Mouse (Mus musculus) lung, adult 18-20 months (tissue): ENCODE measurements around the gene Cfap97d1.
A peak's percentile ranks its signal among the peaks of the same experiment; 100 is the strongest.

Experiments used
- DNase-seq, 2 experiments: peaks; one replicate each; pipeline ENCODE4 v3.0.0; 2022; ENCODE audit warnings: mixed read lengths in 2 of 2

The Cfap97d1 gene

GRCm38 (mm10) chr11:101984054-101985025, at the start of gene Cfap97d1:
Cfap97d1 (plus strand) TSS chr11:101984279.
- peak; percentile 98 to 99 for DNase-seq

DNA sequence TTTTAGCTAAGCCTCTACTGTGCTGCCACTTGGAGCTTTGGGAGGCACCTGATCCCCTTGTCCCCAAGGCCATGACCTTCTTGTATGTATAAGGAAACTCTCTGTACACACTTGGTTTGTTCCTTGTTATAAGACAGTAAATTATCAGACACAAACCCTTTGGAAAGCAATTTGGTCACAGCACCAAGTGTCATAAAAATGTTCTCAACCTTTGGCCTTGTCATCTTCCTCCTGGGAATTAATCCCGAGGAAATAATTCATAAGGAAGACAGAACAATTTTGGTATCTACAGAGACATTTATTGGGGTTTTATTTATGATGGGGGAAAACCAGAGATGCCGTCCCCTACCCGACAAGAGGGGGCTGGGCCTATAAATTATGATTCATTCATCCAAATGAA, 48.3 kb upstream of the Cfap97d1 start:
- DNase-seq = no peak

DNA sequence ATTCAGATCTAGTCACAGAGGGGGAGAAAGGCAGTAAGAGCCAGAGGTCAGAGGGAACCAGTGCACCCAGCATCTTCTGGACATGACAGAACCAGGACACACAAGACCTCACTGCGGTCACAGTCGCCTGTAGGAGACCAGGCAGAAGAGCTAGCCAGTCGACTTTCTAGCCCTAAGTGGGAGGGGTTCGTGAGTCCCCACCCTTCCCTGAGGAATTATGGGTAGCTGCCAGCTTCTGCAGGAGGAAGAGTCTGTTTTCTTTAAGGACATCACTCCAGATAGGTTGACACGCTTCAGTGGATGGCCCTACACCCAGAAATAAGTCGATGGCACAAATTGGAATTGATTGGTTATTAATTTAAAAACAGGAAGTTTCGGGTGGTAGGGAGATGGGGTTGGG, 47.7 kb upstream of the Cfap97d1 start:
- DNase-seq = peak in 1 of 2 experiments; percentile 30

DNA sequence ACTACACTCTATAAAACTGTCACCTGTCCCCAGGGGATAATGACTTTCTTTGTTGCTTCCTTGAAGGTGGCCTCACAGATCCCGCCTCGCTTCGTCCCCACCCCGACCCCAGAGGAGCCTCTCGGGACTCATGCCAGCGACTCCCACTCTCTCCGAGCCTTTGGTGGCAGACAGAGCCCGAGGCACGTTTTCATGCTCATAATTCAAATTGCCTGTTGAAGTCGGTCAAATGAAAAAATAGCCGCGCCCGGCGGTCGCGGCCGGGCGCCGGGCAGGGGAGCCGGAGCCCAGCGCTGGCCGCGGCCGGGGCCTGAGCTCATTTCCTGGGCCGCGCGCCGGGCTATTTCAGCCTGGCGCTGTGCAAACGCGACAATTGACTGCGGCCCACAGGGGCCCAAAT, 47.0 kb upstream of the Cfap97d1 start:
- DNase-seq = no peak

DNA sequence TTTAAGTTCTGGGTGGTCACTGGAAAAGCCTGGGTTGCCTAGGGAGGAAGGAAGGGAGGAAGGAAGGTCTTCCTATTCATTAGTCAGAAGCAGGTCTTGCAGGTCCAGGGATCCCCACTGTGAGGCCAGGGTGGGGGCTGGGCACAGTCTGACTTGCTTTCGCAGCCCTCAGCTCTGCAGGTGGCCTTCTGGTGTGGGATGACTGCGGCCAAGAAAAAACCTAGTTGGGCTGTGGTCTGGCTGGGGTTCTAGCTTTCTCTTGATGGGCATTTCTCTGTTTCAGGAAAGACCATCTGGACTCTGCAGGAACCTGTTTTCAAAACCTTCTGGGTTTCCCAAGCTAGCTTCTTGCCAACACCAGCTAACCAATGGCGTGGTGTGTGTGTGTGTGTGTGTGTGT, 41.0 kb upstream of the Cfap97d1 start:
- DNase-seq = no peak

GRCm38 (mm10) chr11:101946525-101946924, 37.6 kb upstream of the Cfap97d1 start:
- no peak for DNase-seq

- DNase-seq = no peak
These were observed 34.1 kb upstream of the Cfap97d1 start for GRCm38 (mm10) chr11:101950021-101950420.

- DNase-seq = peak; percentile 55 to 66
These were observed 31.3 kb upstream of the Cfap97d1 start for GRCm38 (mm10) chr11:101952541-101953341.

DNA sequence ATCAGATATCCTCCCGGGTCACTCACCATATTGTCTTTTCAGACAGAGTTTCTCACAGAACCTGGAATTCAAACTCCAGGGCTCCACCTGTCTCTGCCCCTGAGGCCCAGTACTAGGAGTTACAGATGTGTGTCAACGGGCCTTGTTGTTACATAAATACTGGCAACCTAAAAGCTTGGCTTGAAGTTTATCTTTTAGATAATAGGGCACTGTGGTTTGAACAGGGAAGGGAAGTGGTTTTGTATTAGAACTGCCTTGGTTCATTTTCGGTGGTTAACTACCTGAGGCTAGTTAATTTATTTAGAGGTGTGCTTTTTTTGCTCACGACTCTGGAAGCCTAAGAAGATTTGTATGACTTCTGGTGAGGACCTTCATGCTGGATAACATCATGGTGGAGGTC, 30.6 kb upstream of the Cfap97d1 start:
- DNase-seq = no peak

GRCm38 (mm10) chr11:101957476-101957875, 26.6 kb upstream of the Cfap97d1 start:
- no peak for DNase-seq

DNA sequence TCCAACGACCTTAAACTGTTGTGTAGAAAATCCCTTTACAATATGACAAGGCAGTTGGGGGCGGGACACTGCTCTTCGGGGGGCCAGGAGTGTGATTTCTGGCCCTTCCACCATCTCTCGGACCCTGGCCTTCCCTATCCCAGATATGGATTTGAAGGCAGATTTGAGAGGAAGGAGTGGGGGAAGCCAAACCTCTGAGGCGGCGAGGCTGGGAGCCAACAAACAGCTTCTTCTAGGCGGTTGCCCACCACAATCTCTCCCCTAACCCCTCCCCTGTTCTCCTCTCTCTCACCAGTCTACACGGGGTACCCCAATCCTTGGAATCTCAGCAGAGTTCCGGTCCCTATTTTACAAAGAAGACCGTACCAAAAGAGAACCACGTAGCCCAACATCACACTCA, 21.0 kb upstream of the Cfap97d1 start:
- DNase-seq = no peak

DNA sequence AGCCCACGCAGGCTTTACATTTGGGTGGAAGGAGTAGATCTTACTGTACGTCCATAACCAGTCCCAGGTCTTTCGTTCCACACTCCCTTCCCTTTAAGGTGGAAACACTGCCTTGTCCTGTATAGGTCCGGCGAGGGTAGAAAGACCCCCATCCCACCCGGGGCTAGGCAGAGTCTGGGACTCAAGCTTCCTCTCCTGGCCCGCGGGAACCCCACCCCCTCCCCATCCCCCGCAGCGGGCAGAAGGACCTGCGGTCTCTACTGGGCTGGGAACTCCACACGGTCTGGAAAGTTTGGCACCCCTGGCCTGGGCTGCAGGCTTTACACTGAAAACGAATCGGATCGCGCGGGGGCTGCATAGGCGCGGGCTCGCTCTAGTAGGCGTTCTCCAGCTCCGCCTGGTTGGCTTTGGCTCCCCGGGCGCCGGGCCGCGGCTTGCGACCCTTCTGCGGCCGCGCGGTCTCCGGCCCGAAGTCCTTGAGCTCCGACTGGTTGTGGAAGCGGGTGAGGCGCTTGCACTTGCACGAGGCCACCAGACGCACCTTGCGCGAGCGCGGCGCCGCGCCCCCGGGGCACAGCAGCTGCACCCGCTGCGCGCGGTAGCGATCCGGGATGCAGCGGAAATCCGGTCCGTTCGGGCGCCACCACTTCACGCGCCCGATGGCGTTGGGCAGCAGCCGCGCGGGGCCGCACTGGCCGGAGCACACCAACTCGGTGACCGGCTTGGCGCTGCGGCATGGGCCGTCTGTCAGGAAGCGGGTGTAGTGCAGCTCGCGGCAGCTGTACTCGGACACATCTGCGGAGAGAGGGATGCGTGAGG, 20.4 kb upstream of the Cfap97d1 start:
- no peak for DNase-seq

DNA sequence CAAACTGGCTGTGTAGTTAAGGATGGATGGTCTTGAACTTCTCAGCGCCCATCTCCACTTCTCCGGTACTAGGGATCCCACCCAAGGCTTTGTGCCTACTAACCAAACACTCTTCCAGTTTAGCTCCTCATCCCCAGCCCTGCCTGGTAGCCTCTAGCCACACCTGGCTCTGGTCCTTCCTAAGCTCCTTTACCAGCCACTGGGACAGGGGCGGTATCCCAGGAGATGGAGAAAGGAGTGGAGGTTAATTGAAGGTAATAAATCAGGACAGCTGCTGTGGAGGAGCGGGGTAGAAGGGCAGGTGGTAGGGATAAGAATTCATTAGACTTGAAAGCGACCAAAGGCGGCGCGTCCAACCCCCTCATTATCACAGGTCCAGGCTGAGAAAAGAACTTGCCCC, 19.4 kb upstream of the Cfap97d1 start:
- no peak for DNase-seq

- no peak for DNase-seq
These were observed 18.5 kb upstream of the Cfap97d1 start for GRCm38 (mm10) chr11:101965553-101965952.

DNA sequence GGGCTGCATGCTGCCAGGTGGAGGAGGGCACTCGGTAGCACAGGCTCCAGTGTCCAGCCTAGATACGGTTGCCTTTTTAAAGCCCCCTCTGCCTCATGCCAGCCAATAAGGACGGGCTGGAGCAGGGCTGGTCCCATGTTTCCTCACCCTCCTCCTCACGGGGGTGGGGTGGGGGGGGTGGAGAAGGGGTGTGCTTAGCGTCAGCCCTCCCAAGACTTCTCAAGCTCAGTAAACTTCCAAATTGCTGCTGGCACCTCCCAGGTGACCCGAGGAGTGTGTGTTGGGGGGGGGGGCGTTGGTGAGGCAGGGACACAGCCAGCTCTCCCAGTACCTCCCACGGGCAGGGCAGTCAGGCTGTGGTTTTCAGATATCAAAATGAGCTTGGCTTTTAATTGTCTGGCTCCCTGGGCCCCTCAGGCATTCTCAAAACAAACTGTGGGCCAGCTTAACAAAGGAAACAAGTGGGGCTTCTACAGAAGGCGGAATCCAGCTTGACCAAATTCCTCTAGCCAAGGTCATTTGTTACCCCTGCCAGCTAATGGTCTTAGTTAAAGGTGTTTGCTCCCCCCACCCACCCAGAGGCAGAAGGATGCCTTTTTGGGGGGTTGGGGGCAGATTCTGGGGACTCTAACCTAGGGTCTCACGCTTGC, 17.0 kb upstream of the Cfap97d1 start, which contains the start of gene Sost:
TSS of gene Sost (minus strand) at position 51 of the 650 bp plus-strand sequence.
- no peak for DNase-seq

DNA sequence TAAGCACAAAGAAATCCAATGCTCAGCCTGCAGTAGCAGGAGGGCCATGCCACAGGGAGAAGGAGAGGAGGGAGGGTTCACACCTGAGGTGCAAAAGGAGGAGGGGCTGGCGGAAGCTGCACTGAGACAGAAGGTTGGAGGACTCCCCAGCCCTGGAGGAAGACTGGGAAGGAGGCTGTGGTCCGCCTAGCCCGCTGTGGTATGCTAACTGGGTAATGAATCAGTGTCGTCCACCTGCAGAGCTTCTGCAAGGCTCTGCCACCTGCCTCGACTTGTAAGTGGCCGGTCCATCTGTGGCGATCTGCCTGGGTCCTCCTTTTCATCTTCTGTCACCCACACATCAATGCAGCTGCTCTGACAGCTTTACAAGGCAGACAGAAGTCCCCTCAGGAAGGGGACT, 15.8 kb upstream of the Cfap97d1 start:
- DNase-seq = no peak

- peak; percentile 77 to 82 for DNase-seq
These were observed 15.3 kb upstream of the Cfap97d1 start for GRCm38 (mm10) chr11:101968791-101969190.

DNA sequence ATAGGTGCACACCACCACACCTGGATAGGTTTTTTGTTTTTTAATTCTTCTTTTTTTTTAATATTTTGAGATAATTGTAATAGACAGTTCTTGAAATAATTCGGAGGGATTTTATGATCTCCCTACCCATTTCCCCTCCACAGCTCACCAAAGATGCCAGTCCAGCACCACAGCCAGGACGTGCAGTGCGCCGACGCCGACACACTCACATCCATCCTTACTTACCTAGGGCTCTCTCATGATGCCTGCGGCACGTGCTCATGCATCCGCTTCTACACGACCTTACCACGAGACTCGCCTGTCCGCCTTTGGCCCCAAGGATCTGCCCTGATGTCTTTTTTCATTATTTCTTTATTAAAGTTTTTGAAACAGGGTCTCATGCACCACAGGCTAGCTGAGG, 14.2 kb upstream of the Cfap97d1 start:
- DNase-seq = no peak

DNA sequence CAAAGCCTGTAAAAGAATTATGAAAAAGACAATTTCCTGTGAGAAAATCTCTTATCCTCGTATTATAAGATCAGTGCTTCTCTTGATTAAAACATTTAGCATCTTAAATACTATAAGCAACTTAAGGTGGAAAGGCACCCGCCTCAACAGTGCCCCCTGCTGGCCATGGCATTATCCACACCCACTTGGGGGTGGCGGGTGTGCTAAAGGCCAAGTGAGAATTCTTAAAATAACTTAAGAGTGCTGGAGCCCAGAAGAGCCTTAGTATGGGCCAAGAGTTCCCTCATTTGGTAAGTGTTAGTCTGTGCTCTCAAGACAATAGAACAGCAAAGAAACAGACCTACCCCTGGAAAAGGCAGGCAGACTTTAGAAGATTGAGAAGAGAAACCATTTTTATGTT, 12.7 kb upstream of the Cfap97d1 start:
- DNase-seq = peak; percentile 44 to 65

DNA sequence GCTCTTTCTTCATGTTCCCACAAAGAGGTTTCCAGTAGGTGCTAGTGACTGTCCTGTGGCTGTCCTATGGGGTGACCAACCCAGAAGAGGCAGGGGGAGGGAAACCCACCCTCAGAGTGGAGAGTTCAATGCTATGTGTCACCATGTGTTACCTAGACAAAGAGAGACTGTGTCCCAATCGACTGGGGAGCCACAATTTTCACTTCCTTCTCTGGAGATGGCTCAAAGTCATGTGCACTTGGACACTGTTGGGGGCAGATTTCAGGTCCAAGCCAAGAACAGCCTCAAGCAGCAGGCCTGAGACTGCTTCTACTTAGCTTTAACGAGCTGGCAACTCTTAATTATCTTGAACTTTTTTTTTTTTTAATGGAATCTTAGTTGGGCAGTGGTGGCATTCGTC, 12.0 kb upstream of the Cfap97d1 start:
- no peak for DNase-seq

DNA sequence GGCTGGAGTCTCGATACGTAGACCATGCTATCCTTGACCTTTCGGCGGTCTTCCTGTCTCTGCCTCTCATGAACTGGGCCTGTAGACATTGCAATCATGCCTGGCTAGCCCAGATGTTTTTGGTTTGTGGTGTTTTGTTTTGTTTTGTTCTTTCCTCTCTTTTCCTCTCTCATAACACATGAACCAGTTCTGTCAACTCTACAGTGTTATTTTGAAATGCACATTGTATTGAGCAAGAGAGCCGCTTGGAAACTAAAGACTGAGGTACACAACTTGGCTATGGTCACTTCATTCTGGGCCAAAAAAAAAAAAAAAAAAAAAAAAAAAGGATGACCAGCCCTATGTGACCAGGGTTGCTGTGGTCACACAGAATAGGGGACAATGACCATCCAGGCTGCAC, 11.4 kb upstream of the Cfap97d1 start:
- DNase-seq = no peak

GRCm38 (mm10) chr11:101973496-101973895, 10.6 kb upstream of the Cfap97d1 start:
- DNase-seq = no peak
